Mouse (Mus musculus): ENCODE measurements at regions not wholly inside any gene's neighbourhood (a gene's known extent, or its start where the extent isn't known, plus 50 kb on each side); places are given as distances from the start of the nearest gene placed in this dataset.
"Not testable (repeated sequence)": the region's sequence is repeated elsewhere in the genome, so short reads cannot be mapped to it uniquely, and the experiment has no call there.

DNA sequence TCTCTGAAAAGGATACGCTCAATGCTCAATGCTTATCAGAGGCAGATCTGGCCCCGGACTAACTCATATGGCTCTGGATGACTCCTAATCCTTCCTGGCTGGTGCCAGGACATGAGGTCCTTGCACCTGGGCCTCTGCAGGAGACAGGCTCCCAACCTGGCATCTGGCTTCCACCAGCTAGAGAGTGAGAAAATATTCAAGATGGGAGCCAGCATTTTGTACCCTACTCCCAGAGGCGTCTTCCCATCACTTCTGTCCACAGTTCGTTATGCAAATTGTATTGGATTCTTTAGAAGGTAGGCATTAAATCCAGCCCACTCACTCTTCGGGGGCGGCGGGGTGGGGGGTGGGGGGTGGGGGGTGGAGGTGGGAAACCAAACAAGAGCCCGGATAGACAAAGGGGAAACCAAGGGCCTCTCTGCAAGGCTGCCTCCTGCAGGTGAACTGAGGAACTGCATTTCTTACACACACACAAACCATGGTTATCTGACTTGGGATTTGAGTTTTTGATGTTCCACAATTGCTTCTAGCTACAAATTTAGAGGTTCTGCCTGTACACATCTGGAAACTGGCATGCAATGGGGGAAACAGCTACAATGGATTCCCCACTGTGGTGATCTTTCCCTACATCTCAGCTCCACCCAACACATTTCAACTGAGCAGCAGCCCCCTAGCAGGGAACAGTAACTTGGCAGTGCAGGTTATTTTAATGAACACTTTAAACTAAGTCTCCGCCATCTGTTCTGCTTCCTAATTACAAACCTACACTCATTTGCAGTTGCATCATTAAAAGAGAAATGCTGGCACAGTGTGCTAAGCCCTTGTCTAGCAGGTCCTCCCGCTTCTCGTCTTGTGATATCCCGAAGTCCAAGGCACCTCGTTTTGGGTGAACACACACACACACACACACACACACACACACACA lies 390.2 kb downstream of the Med10 start:
- no peak for ATAC-seq (ENCODE audit: poor library complexity, severe bottlenecking)

DNA sequence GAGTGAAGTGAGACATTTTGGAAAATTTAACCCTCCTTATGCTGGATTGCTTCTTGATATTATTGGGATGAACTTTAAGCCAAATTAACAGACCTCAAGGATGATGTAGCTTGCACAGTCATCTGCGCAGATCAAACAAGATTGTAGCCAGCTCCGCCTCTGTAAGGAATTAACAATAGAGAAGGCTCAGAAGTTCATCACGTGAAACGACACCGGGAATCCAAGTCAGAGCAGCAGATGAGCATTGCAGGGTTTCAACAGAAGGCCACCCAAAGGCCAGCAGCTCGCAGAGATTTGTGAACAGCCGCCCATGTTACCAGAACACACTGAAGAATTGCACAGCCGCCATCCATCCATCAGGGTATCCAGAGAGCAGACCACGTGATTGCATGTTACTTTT lies 391.1 kb downstream of the Med10 start:
- ATAC-seq (ENCODE audit: poor library complexity, severe bottlenecking), result no peak

DNA sequence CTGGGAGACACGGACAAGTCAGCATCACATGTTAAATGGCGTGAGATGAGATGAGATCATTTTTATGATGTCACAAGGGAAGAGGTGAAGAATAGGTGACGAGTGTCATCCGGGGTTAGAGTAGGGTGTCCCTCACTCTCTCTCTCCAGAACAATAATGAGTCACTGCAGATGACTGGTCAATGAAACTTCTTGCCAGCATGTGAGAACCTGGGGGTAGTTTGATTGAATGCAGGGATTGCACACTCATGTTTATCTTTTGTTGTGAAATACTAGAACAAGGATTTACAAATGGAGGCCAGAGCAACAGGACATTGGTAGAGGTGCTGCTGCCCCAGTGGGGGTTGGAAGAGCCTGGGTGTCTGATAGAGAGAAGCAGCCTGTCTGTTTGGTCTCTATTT lies 393.7 kb downstream of the Med10 start:
- no peak for ATAC-seq (ENCODE audit: poor library complexity, severe bottlenecking)

DNA sequence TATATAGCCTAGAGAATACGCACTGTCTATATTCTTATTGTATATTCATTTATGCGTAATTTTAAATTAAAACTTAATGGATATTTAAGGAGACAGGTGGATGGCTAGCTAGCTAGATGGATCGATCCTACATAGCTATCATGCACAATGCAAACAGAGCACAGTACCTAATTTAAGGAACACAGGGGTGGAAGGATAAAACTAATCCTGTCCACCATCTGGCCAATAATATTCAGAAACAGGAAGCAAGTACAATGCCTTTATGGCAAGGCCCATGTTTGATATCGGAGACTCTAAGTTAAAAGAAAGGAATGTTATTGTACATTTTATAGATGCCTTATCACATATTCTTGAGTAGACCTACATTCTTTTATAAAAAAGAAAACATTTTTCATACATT lies 396.4 kb downstream of the Med10 start:
- ATAC-seq (ENCODE audit: poor library complexity, severe bottlenecking), result no peak

DNA sequence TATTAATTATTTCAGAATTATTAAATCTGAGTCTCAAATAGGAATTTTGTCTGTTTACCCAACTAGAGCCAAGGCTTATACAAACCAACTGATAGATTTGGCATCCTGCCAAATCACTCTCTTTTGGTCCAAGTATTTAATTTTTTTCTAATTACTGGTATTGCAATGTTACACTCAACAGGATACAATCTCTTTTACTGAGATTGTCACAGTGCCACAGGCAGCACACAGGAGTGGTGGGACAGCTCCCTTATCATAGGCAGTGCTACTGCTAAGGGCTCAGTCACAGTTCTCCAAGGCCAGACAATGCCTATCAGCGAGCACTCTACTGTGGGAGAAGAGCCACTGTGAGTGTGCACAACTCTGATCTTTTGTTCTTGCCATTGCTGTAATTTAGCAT lies 396.9 kb downstream of the Med10 start:
- no peak for ATAC-seq (ENCODE audit: poor library complexity, severe bottlenecking)

DNA sequence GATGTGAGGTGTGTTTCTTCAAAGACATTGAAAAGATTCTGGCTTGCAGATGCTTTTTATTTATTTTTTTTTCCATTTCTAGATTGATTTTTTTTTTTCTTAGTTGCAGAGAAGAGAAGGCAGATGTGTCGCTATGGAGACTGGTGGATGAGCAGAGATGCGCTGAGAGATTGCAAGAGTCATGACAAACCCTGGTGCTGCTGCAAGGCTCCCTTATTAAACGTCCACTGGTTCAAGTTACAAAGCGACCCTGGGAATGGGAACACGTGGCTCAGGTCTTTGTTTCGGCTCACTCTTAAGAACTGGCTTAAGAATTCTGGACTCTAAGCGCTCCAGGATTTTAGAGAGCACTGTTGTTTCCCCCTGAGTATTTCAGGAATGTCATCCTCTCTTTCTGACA lies 403.1 kb downstream of the Med10 start:
- ATAC-seq (ENCODE audit: poor library complexity, severe bottlenecking), result no peak

DNA sequence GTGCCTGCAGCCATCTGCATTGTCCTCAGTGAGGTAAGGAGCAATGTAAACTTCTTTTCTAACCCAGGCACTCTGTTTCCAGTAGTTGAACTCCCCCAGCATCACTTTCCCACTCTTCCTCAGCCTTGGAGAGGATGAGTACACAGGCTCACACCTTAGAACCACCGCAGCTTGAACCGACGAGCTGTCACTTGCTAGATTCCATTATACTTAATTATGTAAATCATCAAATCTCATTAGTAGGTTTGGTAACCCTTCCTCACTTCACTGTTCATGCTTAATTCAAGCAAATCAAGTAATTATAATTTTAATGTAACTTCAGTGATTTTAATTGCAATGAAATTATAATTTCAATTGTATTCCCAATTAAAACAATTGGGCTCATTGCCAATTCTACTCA lies 408.0 kb downstream of the Med10 start:
- ATAC-seq (ENCODE audit: poor library complexity, severe bottlenecking), result no peak

DNA sequence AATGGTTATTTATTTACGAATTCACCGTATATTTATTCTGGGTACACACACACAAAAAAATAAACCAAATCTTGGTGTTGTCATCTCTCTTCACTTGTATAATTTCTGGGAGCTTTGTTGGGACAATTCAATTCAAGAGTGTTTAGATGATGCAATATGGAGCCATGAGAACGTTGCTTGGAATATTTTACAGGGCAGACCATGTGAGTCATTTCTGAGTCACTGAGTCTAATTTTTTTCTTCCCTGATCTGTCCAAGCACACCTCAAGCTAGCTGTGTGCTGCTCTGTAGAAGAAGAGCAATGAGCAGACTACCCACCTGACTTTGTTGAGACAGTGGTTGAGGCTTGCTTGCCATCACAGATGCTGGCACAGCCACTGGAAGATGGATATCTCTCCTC lies 410.8 kb downstream of the Med10 start:
- ATAC-seq (ENCODE audit: poor library complexity, severe bottlenecking), result no peak

DNA sequence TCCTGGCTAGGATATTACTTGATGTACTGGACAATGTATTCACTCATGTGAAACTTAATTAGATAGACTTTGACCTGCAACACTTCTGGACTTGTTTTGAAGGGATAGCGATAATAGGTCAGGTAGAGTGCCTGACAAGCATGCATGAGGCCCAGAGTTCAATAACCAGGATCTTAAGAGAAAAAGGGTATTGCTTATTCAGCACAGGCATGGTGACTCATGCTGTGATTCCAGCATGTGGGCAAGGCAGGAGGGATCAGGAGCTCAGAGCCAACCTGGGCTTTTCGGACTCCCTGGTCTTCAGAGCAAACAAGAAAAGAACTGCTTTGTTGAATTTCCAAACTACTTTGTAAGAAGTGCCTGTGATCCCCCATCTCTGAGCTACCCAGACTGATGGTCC lies 411.4 kb downstream of the Med10 start:
- ATAC-seq (ENCODE audit: poor library complexity, severe bottlenecking), result no peak

DNA sequence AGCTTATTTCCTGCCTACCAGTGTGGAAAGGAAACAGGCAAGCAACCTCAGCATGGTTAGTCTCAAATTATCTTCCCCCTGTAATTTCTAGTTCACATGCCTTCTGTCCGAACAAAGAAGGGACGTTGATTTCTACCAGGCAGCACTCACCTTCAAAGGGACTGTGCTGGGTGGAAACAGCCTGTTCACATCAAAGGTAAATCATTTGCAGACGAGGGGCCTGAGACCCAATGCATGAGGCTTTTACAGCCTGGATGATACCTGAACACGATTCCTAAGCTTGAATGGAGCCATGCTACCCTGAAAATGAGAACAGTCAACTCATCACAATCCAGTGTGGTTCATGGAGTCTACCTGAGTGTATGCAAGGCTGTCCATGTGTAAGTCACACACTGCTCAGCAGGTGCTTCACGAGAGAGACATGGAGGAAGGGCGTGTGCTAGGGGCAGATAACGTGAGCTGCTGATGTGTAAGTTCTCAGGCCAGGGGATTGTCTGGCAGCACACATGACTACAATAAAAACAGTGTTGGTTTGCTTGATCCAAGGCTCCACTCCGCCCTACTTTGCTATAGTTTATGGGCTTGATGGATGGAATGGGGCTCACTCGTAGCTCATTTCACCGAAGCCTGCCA lies 411.9 kb downstream of the Med10 start:
- no peak for ATAC-seq (ENCODE audit: poor library complexity, severe bottlenecking)

DNA sequence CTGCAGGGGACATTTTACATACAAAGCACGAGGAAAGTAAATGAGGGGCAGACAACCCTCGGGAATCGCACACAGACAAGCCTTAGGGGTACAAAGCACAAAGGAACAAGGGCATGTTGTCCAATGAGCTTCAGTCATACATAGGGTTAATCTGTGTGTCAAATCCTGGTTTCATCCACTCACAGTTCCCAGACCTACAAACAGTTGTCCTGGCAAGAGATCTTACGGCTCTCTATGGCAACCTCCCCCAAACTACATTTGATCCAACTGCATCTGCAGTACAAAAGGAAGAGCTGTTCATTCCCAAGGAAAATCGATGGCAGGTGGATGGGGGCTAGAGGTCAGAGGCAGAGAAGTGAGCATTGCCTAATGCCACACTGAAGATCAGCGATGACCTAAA lies 413.9 kb downstream of the Med10 start:
- ATAC-seq (ENCODE audit: poor library complexity, severe bottlenecking), result no peak

DNA sequence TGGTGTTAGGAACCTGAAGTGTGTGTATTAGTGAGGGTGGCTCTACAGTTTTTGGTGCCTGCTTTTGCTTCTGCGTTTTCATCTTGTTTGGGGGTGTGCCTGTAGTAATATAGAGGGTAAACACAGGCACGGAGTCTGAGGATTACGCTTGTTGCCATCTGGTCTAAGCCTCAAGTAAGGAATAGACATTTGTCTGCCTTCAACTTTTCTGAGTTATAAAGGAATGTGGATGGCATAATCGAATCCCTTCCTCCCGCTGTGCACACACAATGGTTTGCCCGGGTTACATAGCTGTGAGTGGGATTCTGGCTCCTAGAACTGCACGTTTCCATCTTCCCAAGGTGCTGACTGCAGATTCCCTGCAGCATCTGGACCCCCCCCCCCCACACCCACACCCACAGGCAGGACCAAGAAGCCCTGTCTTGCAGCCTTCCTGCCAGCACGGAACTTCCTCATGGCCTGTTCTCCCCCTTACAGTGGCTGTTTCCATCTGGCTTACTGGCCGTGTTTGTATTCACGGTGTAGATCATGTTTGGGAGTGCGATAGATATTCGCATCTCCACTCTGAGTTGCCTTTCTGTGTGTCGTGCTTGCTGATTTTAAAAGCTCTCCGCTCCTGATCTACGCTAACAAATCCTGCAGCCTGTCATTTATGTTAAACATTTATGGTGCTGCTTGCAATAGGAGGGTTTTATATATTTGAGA lies 415.4 kb downstream of the Med10 start:
- ATAC-seq (ENCODE audit: poor library complexity, severe bottlenecking), result no peak

DNA sequence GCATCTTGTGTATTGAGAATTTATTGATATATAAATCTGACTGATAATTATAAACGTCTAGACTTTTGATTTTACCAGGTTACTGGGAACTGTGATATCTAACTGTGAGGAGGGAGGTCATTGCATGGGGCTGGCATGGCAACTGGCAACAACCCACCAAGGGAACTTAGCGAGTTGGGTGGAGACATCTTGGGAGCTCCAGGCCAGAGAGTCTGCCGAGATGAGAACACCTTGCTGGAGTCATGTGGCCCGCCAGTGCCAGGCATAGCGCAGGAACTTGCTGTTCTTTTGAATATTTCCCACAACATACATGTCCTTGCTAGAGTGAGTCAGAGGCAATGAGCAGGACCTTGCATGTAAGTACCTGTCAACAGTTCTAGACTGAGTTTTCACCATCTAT lies 413.9 kb downstream of the Ice1 start:
- ATAC-seq (ENCODE audit: poor library complexity, severe bottlenecking), result no peak

DNA sequence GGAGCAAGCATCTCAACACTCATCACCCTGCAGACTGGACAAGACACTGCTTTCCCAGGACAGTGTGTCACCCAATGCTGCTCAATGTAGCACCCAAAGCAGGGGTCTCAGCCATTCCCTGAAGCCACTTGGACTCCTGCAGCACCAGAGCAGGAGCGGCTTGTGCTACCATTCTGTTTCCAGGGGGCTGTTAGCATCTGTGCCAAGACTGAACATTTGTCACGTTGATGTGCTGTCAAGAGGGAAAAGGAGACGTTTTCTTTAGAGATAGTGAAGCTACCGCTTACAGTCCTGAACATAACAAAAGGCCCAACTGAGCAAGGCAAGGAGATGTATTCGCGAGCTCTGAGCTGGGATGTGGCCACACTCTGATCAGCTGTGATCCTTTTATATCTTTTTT lies 410.3 kb downstream of the Ice1 start:
- ATAC-seq (ENCODE audit: poor library complexity, severe bottlenecking), result no peak

DNA sequence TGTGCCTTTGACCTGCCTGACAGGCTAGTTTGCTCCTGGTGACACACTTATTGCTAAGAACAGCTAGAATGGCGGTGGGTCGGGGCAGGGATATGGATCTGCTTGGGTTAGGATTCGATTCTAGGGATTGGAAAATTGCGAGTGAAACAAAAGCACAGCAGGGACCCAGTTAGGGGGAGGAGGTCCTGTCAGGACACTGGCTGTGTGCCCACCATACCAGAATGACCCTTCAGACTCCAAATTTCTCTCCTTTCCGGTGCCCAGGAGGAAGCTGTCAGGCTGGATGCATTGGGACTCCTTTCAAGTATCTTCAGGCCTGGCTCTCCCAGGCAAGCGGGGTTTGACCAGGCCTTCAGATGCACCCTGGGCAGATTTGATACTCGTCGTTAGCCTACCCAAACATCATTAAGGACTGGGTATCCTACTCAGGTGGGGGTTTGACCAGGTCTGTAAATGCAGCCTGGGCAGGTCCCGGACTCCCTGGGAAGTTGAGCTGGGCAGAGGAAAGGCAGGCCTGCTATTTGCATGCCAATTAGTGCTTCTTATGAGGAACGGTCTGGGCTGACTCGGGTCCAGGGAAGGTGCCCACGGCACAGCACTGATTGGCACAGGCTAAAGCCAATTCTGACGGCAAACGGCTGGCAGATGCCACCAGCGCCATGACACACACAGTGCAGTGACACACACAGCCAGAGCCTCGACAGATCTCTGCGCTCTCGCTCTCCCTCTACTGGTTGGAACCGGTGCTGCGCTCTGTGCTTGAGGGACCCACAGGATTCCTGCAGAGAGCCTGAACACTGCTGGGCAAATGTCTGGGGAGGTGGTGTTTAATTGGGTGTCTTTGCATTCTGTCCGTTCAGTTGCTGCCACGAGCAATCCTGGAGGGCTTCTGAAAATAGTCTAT lies 403.3 kb downstream of the Ice1 start:
- ATAC-seq (ENCODE audit: poor library complexity, severe bottlenecking), result 0 out of 2 replicates have a peak, but pooled peaks have one; percentile 43

DNA sequence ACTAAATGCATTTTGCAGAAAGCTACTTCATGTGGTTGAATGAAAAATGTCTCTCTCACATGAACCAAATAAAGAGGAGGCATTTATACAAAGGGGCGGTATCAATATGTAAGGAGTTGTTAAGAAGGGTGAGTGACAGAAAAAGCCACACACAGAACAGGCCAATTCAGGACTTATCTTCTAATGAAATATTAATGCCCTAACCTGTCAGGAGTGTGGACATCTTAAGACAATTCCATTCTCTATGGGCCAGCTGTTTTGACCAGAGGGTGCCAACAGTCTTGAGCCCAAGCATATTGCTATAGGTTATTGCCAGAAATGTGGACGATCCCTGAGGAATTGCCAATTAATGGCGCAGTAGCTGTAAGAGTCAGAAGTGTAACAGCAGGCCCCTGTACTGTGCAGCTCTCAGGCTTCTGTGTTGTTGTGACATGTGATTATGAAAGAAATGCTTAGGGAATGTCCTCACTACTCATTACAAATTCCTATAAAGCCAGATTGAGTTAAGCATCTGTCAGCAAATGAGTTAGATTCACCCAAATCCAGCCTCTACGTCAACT lies 393.8 kb downstream of the Ice1 start:
- ATAC-seq (ENCODE audit: poor library complexity, severe bottlenecking), result no peak

DNA sequence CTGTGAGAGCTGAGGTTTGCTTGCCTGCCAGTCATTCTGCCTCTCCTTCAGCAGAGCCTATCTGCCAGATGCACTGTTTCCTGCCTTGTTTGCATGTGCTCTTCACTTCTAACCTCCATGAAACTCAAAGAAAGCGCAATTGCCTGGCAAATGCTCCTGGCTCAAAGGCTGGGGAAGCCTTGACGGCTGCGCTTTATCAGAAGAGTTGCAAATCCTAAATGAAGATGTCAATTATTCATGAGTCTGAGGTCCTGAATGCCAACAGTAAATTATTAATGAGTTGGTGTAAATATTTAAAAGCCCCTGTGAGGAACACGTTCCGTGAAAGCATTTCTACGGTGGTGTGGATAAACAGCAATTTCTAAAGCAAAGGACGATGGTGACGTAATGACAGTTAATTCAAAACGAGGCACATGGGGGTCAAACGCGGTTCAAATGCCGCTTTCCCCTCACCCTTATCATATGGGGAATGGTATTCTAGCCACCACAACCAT lies 377.4 kb downstream of the Ice1 start:
- ATAC-seq (ENCODE audit: poor library complexity, severe bottlenecking), result no peak

DNA sequence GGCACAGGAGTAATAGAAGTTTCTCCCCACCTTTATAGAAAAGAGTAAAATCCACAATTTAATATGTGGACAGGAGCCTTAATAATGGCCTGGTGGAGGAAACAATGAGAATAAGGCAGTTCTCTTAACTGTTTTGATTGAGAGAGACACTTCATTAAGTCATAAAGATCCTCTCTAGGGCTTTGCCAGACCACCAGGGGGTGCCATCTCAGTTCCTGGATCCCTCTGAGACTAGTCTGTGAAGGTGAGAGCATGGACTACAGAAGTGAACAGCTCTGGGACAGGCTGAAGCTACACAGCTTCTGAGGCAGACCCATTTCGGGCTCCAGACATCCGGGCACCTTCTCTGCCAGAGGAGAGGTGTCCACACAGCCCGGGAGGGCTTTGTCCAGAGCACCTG lies 373.8 kb downstream of the Ice1 start:
- ATAC-seq (ENCODE audit: poor library complexity, severe bottlenecking), result no peak

DNA sequence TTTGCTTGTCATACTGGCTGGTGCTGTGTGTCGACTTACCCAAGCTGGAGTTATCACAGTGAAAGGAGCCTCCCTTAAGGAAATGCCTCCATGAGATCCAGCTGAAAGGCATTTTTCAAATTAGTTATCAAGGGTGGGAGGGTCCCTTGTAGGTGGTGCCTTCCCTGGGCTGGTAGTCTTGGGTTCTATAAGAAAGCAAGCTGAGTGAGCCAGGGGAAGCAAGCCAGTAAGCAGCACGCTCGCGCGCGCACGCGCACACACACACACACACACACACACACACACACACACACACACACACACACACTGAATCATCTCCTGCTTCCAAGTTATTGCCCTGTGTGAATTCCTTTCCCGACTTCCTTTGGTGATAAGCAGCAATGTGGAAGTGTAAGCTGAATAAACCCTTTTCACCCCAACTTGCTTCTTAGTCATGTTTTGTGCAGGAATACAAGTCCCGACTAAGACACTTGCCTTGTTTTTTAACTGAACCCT lies 360.5 kb downstream of the Ice1 start:
- not testable (repeated sequence) for ATAC-seq (ENCODE audit: poor library complexity, severe bottlenecking)
